Comparison of ENCODE assay signal across 9 mouse cellular contexts in genomic region chr1:181022265-181022664, GRCm38 (mm10). TPM values are rescaled to one million over a fixed set of nuclear protein-coding genes. Genes with fewer than 3 reads are reported as not detected.
DNase-seq lines count a peak whose midpoint lies in the region; ATAC-seq lines count a peak whose summit lies in the region.
"Had no signal": no experiment of that assay in that cellular context is flagged by ENCODE, and none has a peak within 500 bp of the region (broad histone marks: within the 10 kb centered on the region; RNA-seq: fewer than 3 reads in every experiment).

No protein-coding gene starts in this region.

- H3K36me3 ChIP-seq in kidney, embryonic 14.5 days (ENCODE audit: control insufficient read depth, insufficient read depth, low read length), result no peaks in the 10 kb centered on the region
- H3K36me3 ChIP-seq: heart, embryonic 15.5 days had no signal

- H3K9me3 ChIP-seq in kidney, embryonic 14.5 days (ENCODE audit: control insufficient read depth, low read length), result no peaks in the 10 kb centered on the region
- H3K9me3 ChIP-seq: heart, embryonic 15.5 days had no signal

- no peaks in the 10 kb centered on the region; the same call in 1 of the 2 replicates for H3K27me3 ChIP-seq in kidney, embryonic 14.5 days (ENCODE audit: control insufficient read depth, insufficient read depth, low read length)

- H3K4me1 ChIP-seq in kidney, embryonic 14.5 days (ENCODE audit: control insufficient read depth, insufficient read depth, low read length), result no peaks in the 10 kb centered on the region

- H3K4me3 ChIP-seq in kidney, embryonic 14.5 days (ENCODE audit: low read length), result no peak overlapping the region
- H3K4me3 ChIP-seq: heart, embryonic 15.5 days had no signal

- no peak overlapping the region for H3K9ac ChIP-seq in kidney, embryonic 14.5 days (ENCODE audit: low read depth, low read length)
- H3K9ac ChIP-seq: heart, embryonic 15.5 days had no signal

- H3K4me2 ChIP-seq in kidney, embryonic 14.5 days (replicated peaks; ENCODE audit: low read depth, low read length), result no peak overlapping the region
- H3K4me2 ChIP-seq: heart, embryonic 15.5 days had no signal

- DNase-seq in urinary bladder, postnatal 25 days (ENCODE audit: low spot score), result peak; percentile 60
- DNase-seq in urinary bladder, adult 2 months (ENCODE audit: low spot score), result no peak
- peak; percentile 79 for DNase-seq in brain, adult 2 months (ENCODE audit: low read depth, low spot score)
- DNase-seq in liver, result peak; percentile 67
- DNase-seq in ovary, postnatal 14 days (ENCODE audit: low spot score), result peak; percentile 63
- no peak for DNase-seq in gastrocnemius, postnatal 10 days

- ATAC-seq in erythroblast, adult 5-6 weeks (replicated peaks; ENCODE audit: low FRiP score, poor library complexity, severe bottlenecking), result peak; percentile 86
- ATAC-seq in kidney, embryonic 14.5 days (ENCODE audit: low FRiP score, low TSS enrichment), result 0 out of 2 replicates have a peak, but pooled peaks have one; percentile 14

- WGBS in kidney, embryonic 14.5 days, result 0% methylated on average over 1 of the region's 1 CpGs

- H3K27ac ChIP-seq in kidney, embryonic 14.5 days (ENCODE audit: low read depth, low read length), result no peak overlapping the region
- H3K27ac ChIP-seq: heart, embryonic 15.5 days had no signal

RNA-seq across cellular contexts. Expression of gene Ephx1, which starts 1.6 kb away (rescaled TPM):
- 159 and 184 TPM in 2 replicates for polyA plus RNA-seq in urinary bladder, adult 2 months (2012; rRNA removed)
- 6.1 and 12.5 TPM in 2 replicates for total RNA-seq in erythroblast, adult 5-6 weeks (2015; ENCODE audit: low replicate concordance)
- 3.3 TPM in 1 of 2 replicates, not detected in the other for total RNA-seq in erythroblast, adult 5-6 weeks (2017; ENCODE audit: low replicate concordance)
- polyA plus RNA-seq in kidney, embryonic 14.5 days (2014; fragmentation: Nextera tagmentation; extraction: Ambion mirVana), result 2.8 and 3.8 TPM in 2 replicates
- total RNA-seq in gastrocnemius, postnatal 10 days (2021), result 10 to 100 TPM; 15.8 to 17.6 TPM

RNA-seq across cellular contexts. Expression of gene 9130409I23Rik, which starts 28.8 kb away (rescaled TPM):
- 0.28 and 0.33 TPM in 2 replicates for polyA plus RNA-seq in urinary bladder, adult 2 months (2012; rRNA removed)
- total RNA-seq in erythroblast, adult 5-6 weeks (2015; ENCODE audit: low replicate concordance), result not detected in 2 replicates
- not detected in 2 replicates for total RNA-seq in erythroblast, adult 5-6 weeks (2017; ENCODE audit: low replicate concordance)
- polyA plus RNA-seq in kidney, embryonic 14.5 days (2014; fragmentation: Nextera tagmentation; extraction: Ambion mirVana), result not detected in 2 replicates
- not detected for total RNA-seq in gastrocnemius, postnatal 10 days (2021)
- polyA plus RNA-seq: heart, embryonic 15.5 days had no signal

Comparison
In these comparisons a context has a peak if more than half of its experiments do, and no peak if none do; other contexts are left out.
1. DNase-seq: peak in urinary bladder, postnatal 25 days (single experiment), brain, adult 2 months (single experiment), liver (single experiment) and ovary, postnatal 14 days (single experiment); none in urinary bladder, adult 2 months (single experiment) and gastrocnemius, postnatal 10 days (single experiment).